Mouse (Mus musculus): ENCODE data around the gene Paxbp1. TPM values are rescaled to one million over a fixed set of nuclear protein-coding genes. Genes with fewer than 3 reads are reported as not detected.
A peak's percentile ranks its signal among the peaks of the same experiment; 100 is the strongest.

The Paxbp1 gene
- polyA plus RNA-seq, 1 experiment from 2014 or later, result 105 TPM

GRCm38 (mm10) chr16:91043461-91044248 is 688 bp downstream of the Paxbp1 start:
- Histone ChIP-seq H3K27ac (peak overlapping the region; percentile 98), H3K27me3 (0 out of 2 replicates have a peak, but pooled peaks cover 2% of the 10 kb centered on the region), H3K9me3 (no peaks in the 10 kb centered on the region), H3K9ac (peak overlapping the region; percentile 96), H3K36me3 (replicated peaks) (peaks cover 17% of the 10 kb centered on the region), H3K4me1 (peaks cover 13% of the 10 kb centered on the region), H3K4me3 (replicated peaks) (peak overlapping the region; percentile 98), H3K4me2 (peak overlapping the region; percentile 67)
- 0% methylated on average over 54 of the region's 63 CpGs for whole genome bisulfite sequencing
- ATAC-seq (ENCODE audit: low FRiP score), result peak; percentile 76

DNA sequence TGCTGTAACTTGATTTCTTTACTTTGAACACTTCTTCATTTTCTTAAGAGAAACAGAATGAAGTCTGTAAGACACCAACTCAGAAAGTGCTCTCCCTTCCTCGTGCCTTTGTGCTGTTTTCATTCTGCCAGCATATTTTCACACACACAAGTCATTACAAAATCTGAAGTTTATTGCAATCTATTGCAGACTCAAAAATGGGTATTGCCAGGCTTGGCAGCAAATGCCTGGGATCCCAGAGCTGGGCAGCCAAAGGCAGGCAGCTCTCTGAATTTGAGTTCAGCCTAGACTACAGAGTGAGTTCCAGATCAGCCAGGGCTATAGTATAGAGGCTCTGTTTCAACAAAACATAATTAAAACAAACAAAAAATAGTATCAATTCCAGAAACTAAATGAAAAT is 1.7 kb downstream of the Paxbp1 start:
- 80% methylated on average over 1 of the region's 1 CpGs for WGBS
- no peaks in the 10 kb centered on the region for H3K9me3 ChIP-seq
- H3K27me3 ChIP-seq, result no peaks in the 10 kb centered on the region
- peaks cover 13% of the 10 kb centered on the region for H3K4me1 ChIP-seq
- H3K27ac ChIP-seq, result no peak overlapping the region
- H3K4me2 ChIP-seq, result peak overlapping the region; percentile 67
- H3K4me3 ChIP-seq (replicated peaks), result peak overlapping the region; percentile 98
- peaks cover 27% of the 10 kb centered on the region for H3K36me3 ChIP-seq (replicated peaks)
- H3K9ac ChIP-seq, result peak overlapping the region; percentile 57
- ATAC-seq (ENCODE audit: low FRiP score), result no peak

- ATAC-seq (ENCODE audit: low FRiP score), result no peak
- Histone ChIP-seq H3K4me1 (no peaks in the 10 kb centered on the region), H3K27me3 (no peaks in the 10 kb centered on the region), H3K27ac (no peak overlapping the region), H3K36me3 (replicated peaks) (peaks cover 80% of the 10 kb centered on the region), H3K4me3 (replicated peaks) (no peak overlapping the region), H3K9me3 (no peaks in the 10 kb centered on the region), H3K4me2 (no peak overlapping the region), H3K9ac (no peak overlapping the region)
- 91% methylated on average over 10 of the region's 10 CpGs for WGBS
Observed at GRCm38 (mm10) chr16:91035866-91036265, 8.5 kb downstream of the Paxbp1 start.

- Histone ChIP-seq H3K27ac (no peak overlapping the region), H3K36me3 (replicated peaks) (peaks cover 85% of the 10 kb centered on the region), H3K4me1 (no peaks in the 10 kb centered on the region), H3K9me3 (no peaks in the 10 kb centered on the region), H3K4me2 (no peak overlapping the region), H3K4me3 (replicated peaks) (no peak overlapping the region), H3K27me3 (no peaks in the 10 kb centered on the region), H3K9ac (no peak overlapping the region)
- WGBS, result 95% methylated on average over 4 of the region's 4 CpGs
- no peak for ATAC-seq (ENCODE audit: low FRiP score)
Observed at GRCm38 (mm10) chr16:91030751-91031150, 13.6 kb downstream of the Paxbp1 start.

DNA sequence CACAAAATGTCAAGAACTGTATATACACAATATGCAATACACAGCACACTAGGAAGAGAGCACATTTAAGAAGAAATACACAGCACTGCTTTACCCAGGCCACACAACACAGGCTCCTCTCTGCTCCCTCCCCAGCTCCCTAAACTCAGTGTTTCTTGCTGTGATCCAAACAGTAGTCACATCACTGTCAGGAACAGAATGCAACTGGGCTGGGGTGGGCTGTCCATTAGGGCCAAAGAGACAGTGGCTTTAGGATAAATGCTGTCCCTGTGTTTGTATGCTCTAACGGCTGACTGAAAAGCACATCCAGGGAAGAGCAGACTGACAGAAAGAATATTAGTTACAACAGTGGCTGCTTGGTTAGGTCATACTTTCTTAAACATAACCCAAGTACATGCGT is 14.4 kb downstream of the Paxbp1 start:
- no peak overlapping the region for H3K27ac ChIP-seq
- 97% methylated on average over 2 of the region's 2 CpGs for whole genome bisulfite sequencing
- H3K27me3 ChIP-seq, result no peaks in the 10 kb centered on the region
- H3K4me3 ChIP-seq (replicated peaks), result no peak overlapping the region
- no peak overlapping the region for H3K4me2 ChIP-seq
- no peak overlapping the region for H3K9ac ChIP-seq
- H3K4me1 ChIP-seq, result no peaks in the 10 kb centered on the region
- H3K36me3 ChIP-seq (replicated peaks), result peaks cover 87% of the 10 kb centered on the region
- no peak for ATAC-seq (ENCODE audit: low FRiP score)
- no peaks in the 10 kb centered on the region for H3K9me3 ChIP-seq

- Histone ChIP-seq H3K27ac (no peak overlapping the region), H3K9ac (no peak overlapping the region), H3K9me3 (no peaks in the 10 kb centered on the region), H3K4me2 (no peak overlapping the region), H3K4me3 (replicated peaks) (no peak overlapping the region), H3K27me3 (no peaks in the 10 kb centered on the region), H3K4me1 (no peaks in the 10 kb centered on the region), H3K36me3 (replicated peaks) (peaks cover 88% of the 10 kb centered on the region)
- 94% methylated on average over 8 of the region's 8 CpGs for WGBS
- no peak for ATAC-seq (ENCODE audit: low FRiP score)
Observed at GRCm38 (mm10) chr16:91029161-91029743, 15.1 kb downstream of the Paxbp1 start.

GRCm38 (mm10) chr16:91026290-91026689 is 18.1 kb downstream of the Paxbp1 start:
- no peaks in the 10 kb centered on the region for H3K27me3 ChIP-seq
- no peak for ATAC-seq (ENCODE audit: low FRiP score)
- no peak overlapping the region for H3K4me2 ChIP-seq
- no peaks in the 10 kb centered on the region for H3K4me1 ChIP-seq
- no peak overlapping the region for H3K27ac ChIP-seq
- peaks cover 5% of the 10 kb centered on the region; the same call in 1 of the 2 replicates for H3K9me3 ChIP-seq
- H3K9ac ChIP-seq, result no peak overlapping the region
- no peak overlapping the region for H3K4me3 ChIP-seq (replicated peaks)
- 76% methylated on average over 4 of the region's 4 CpGs for WGBS
- peaks cover 87% of the 10 kb centered on the region for H3K36me3 ChIP-seq (replicated peaks)

DNA sequence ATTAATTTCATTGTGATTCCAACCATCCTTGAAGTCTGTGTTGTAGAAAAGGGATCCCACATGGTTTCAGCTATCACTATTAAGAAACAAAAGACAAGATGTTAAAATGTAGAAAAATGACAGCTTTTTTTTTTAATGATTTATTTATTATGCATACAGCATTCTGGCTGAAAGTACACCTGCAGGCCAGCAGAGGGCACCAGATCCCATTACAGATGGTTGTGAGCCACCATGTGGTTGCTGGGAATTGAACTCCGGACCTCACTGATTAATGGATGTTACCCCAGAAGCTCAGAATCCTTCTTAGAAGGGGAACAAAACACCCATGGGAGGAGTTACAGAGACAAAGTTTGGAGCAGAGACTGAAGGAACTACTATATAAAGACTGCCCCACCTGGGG is 21.0 kb downstream of the Paxbp1 start:
- WGBS, result 89% methylated on average over 1 of the region's 1 CpGs
- Histone ChIP-seq H3K36me3 (replicated peaks) (peaks cover 94% of the 10 kb centered on the region), H3K4me3 (replicated peaks) (no peak overlapping the region), H3K27me3 (no peaks in the 10 kb centered on the region), H3K27ac (no peak overlapping the region), H3K9ac (no peak overlapping the region), H3K9me3 (peaks cover 5% of the 10 kb centered on the region; the same call in 1 of the 2 replicates), H3K4me2 (no peak overlapping the region), H3K4me1 (no peaks in the 10 kb centered on the region)
- no peak for ATAC-seq (ENCODE audit: low FRiP score)

- Histone ChIP-seq H3K4me2 (no peak overlapping the region), H3K27me3 (no peaks in the 10 kb centered on the region), H3K4me1 (no peaks in the 10 kb centered on the region), H3K36me3 (replicated peaks) (peaks cover 89% of the 10 kb centered on the region), H3K9ac (no peak overlapping the region), H3K4me3 (replicated peaks) (no peak overlapping the region), H3K27ac (no peak overlapping the region), H3K9me3 (peaks cover 5% of the 10 kb centered on the region; the same call in 1 of the 2 replicates)
- 91% methylated on average over 10 of the region's 10 CpGs for WGBS
- ATAC-seq (ENCODE audit: low FRiP score), result no peak
Observed at GRCm38 (mm10) chr16:91020842-91021483, 23.4 kb downstream of the Paxbp1 start.

- WGBS, result 96% methylated on average over 4 of the region's 4 CpGs
- Histone ChIP-seq H3K9ac (no peak overlapping the region), H3K27ac (no peak overlapping the region), H3K36me3 (replicated peaks) (peaks cover 88% of the 10 kb centered on the region), H3K9me3 (peaks cover 5% of the 10 kb centered on the region; the same call in 1 of the 2 replicates), H3K4me2 (no peak overlapping the region), H3K4me1 (no peaks in the 10 kb centered on the region), H3K4me3 (replicated peaks) (no peak overlapping the region), H3K27me3 (no peaks in the 10 kb centered on the region)
- no peak for ATAC-seq (ENCODE audit: low FRiP score)
Observed at GRCm38 (mm10) chr16:91019476-91019875, 24.9 kb downstream of the Paxbp1 start.

- 92% methylated on average over 4 of the region's 4 CpGs for WGBS
- no peak for ATAC-seq (ENCODE audit: low FRiP score)
- Histone ChIP-seq H3K27me3 (no peaks in the 10 kb centered on the region), H3K36me3 (replicated peaks) (peaks cover 62% of the 10 kb centered on the region), H3K4me3 (replicated peaks) (no peak overlapping the region), H3K9ac (no peak overlapping the region), H3K4me2 (no peak overlapping the region), H3K27ac (no peak overlapping the region), H3K4me1 (peaks cover 11% of the 10 kb centered on the region), H3K9me3 (no peaks in the 10 kb centered on the region)
Observed at GRCm38 (mm10) chr16:91015761-91016160, 28.6 kb downstream of the Paxbp1 start.

GRCm38 (mm10) chr16:91011847-91012246 is 32.5 kb downstream of the Paxbp1 start:
- peak overlapping the region; percentile 76 for H3K4me2 ChIP-seq
- H3K4me3 ChIP-seq (replicated peaks), result peak overlapping the region; percentile 95
- peak overlapping the region; percentile 89 for H3K9ac ChIP-seq
- peaks cover 24% of the 10 kb centered on the region for H3K4me1 ChIP-seq
- 40% methylated on average over 3 of the region's 3 CpGs for WGBS
- no peaks in the 10 kb centered on the region for H3K9me3 ChIP-seq
- ATAC-seq (ENCODE audit: low FRiP score), result no peak
- H3K27ac ChIP-seq, result peak overlapping the region; percentile 91
- no peaks in the 10 kb centered on the region for H3K27me3 ChIP-seq
- peaks cover 26% of the 10 kb centered on the region for H3K36me3 ChIP-seq (replicated peaks)

Data from forebrain, embryonic 12.5 days (tissue).